Mouse (Mus musculus) liver, adult (tissue): Measurements from ENCODE around the gene Nckap1l.

Experiments
- GATA4 ChIP-seq: IDR thresholded peaks from 2 replicates; pipeline ENCODE4 v1.6.1; 2014; ENCODE audit warnings: mild to moderate bottlenecking, low read length; ENCODE audit not compliant: insufficient replicate concordance

Gene Nckap1l

GRCm38 (mm10) chr15:103522458-103523099, 69.0 kb downstream of the Nckap1l start:
- TF ChIP-seq GATA4 = no peak

GRCm38 (mm10) chr15:103523156-103523555, 69.6 kb downstream of the Nckap1l start:
- TF ChIP-seq GATA4 = no peak

- no peak for TF ChIP-seq GATA4
Measured at GRCm38 (mm10) chr15:103530372-103530771, 76.8 kb downstream of the Nckap1l start.

GRCm38 (mm10) chr15:103534054-103534620, 80.5 kb downstream of the Nckap1l start:
- TF ChIP-seq GATA4 = no peak

GRCm38 (mm10) chr15:103535030-103535429, 81.4 kb downstream of the Nckap1l start:
- no peak for TF ChIP-seq GATA4

GRCm38 (mm10) chr15:103535786-103536185, 82.2 kb downstream of the Nckap1l start:
- TF ChIP-seq GATA4 = no peak

GRCm38 (mm10) chr15:103536456-103536855, 82.9 kb downstream of the Nckap1l start:
- no peak for TF ChIP-seq GATA4

GRCm38 (mm10) chr15:103537011-103537821, 83.6 kb downstream of the Nckap1l start:
- no peak for TF ChIP-seq GATA4

- TF ChIP-seq GATA4 = no peak
Measured at GRCm38 (mm10) chr15:103537822-103538213, 84.2 kb downstream of the Nckap1l start, which contains the start of gene Ppp1r1a. Ppp1r1a (minus strand) TSS chr15:103538003.

GRCm38 (mm10) chr15:103539259-103539658, 85.7 kb downstream of the Nckap1l start:
- TF ChIP-seq GATA4 = no peak

GRCm38 (mm10) chr15:103540646-103541045, 87.1 kb downstream of the Nckap1l start:
- no peak for TF ChIP-seq GATA4

GRCm38 (mm10) chr15:103542526-103542925, 88.9 kb downstream of the Nckap1l start:
- TF ChIP-seq GATA4 = no peak

GRCm38 (mm10) chr15:103547983-103548382, 94.4 kb downstream of the Nckap1l start:
- TF ChIP-seq GATA4 = no peak
